Mouse (Mus musculus) heart, embryonic 11.5 days (tissue): ENCODE results near the gene Hydin. TPM values are rescaled to one million over a fixed set of nuclear protein-coding genes. Genes with fewer than 3 reads are reported as not detected.

ENCODE experiments used
- ATAC-seq: fragments of 200-750 bp; cut with Nextera tagmentation; replicated peaks from 2 replicates; pipeline ENCODE4 v1.8.0; 2017; ENCODE audit warnings: moderate library complexity; ENCODE audit not compliant: insufficient number of reproducible peaks, low FRiP score, low TSS enrichment
- H3K27ac ChIP-seq: fragments of 300-500 bp; sonication (generic); 2 replicates; pipeline ENCODE4 v1.5.1; 2014; ENCODE audit warnings: mild to moderate bottlenecking, low read depth, low read length
- H3K27me3 ChIP-seq: fragments of 300-500 bp; sonication (generic); 2 replicates; pipeline ENCODE4 v1.6.1; 2014; ENCODE audit warnings: mild to moderate bottlenecking, low read length, mixed read lengths; ENCODE audit not compliant: control insufficient read depth, insufficient read depth
- H3K36me3 ChIP-seq: fragments of 300-500 bp; sonication (generic); 2 replicates; pipeline ENCODE4 v1.6.1; 2014; ENCODE audit warnings: mild to moderate bottlenecking, low read length, moderate library complexity, mixed read lengths; ENCODE audit not compliant: control insufficient read depth, insufficient read depth
- H3K4me1 ChIP-seq: fragments of 300-500 bp; sonication (generic); 2 replicates; pipeline ENCODE4 v1.6.1; 2014; ENCODE audit warnings: low read length; ENCODE audit not compliant: control insufficient read depth, insufficient read depth
- H3K4me2 ChIP-seq: fragments of 300-500 bp; sonication (generic); 2 replicates; pipeline ENCODE4 v1.6.1; 2014; ENCODE audit warnings: mild to moderate bottlenecking, moderate library complexity
- H3K4me3 ChIP-seq: fragments of 300-500 bp; sonication (generic); 2 replicates; pipeline ENCODE4 v1.5.1; 2014; ENCODE audit warnings: low read depth, low read length
- H3K9ac ChIP-seq: fragments of 300-500 bp; sonication (generic); 2 replicates; pipeline ENCODE4 v1.6.1; 2014; ENCODE audit warnings: mild to moderate bottlenecking, low read depth, low read length, moderate library complexity
- H3K9me3 ChIP-seq: fragments of 300-500 bp; sonication (generic); replicated peaks from 2 replicates; pipeline ENCODE4 v1.6.1; 2016; ENCODE audit warnings: low read length; ENCODE audit not compliant: control insufficient read depth
- WGBS: fragments of 180-500 bp; shearing (Covaris S2); extraction: QIAGEN DNeasy Blood & Tissue Kit; methylation state at CpG from one replicate; pipeline ENCODE4 v1.1.7; 2014; ENCODE audit not compliant: insufficient replicate concordance; 5-methylcytosine and 5-hydroxymethylcytosine counted together
- microRNA-seq: library from miRNA; unstranded; fragments of <30 nt; microRNA quantifications from one replicate; pipeline ENCODE4, GENCODE M21; 2016; ENCODE audit warnings: borderline number of aligned reads
- polyA plus RNA-seq: library from polyadenylated mRNA; unstranded; fragments of >200 nt; fragmentation: Nextera tagmentation; extraction: Ambion mirVana; gene quantifications from 2 replicates; pipeline ENCODE4 v1.2.1, GENCODE M21; 2014

The Hydin gene
- polyA plus RNA-seq, 1 experiment from 2014 or later: 0.14 TPM

GRCm38 (mm10) chr8:110655827-110656226, 389.1 kb downstream of the Hydin start:
- Histone ChIP-seq H3K9ac (no peak overlapping the region), H3K27me3 (no peaks in the 10 kb centered on the region), H3K27ac (no peak overlapping the region), H3K4me2 (no peak overlapping the region), H3K4me3 (no peak overlapping the region), H3K36me3 (no peaks in the 10 kb centered on the region), H3K9me3 (no peaks in the 10 kb centered on the region), H3K4me1 (peaks cover 13% of the 10 kb centered on the region; the same call in 1 of the 2 replicates)
- WGBS: 87% methylated on average over 1 of the region's 1 CpGs
- ATAC-seq: no peak

GRCm38 (mm10) chr8:110657661-110658060, 390.9 kb downstream of the Hydin start:
- Histone ChIP-seq H3K36me3 (no peaks in the 10 kb centered on the region), H3K9ac (no peak overlapping the region), H3K27me3 (no peaks in the 10 kb centered on the region), H3K9me3 (no peaks in the 10 kb centered on the region), H3K27ac (no peak overlapping the region), H3K4me3 (no peak overlapping the region), H3K4me2 (no peak overlapping the region), H3K4me1 (no peaks in the 10 kb centered on the region; the same call in 1 of the 2 replicates)
- WGBS: 82% methylated on average over 2 of the region's 2 CpGs
- ATAC-seq: no peak

Small RNA genes lying within 50 kb of the gene (microRNA-seq; reads per million reads assigned to microRNA genes)
- gene Gm44489: not detected
- gene Gm47306: 1.0 reads per million, percentile 13 among the genes with 10 or more reads in this experiment

Other genes starting within 250 kb of the Hydin start
- gene Chst4, start 227.2 kb upstream of the Hydin start, polyA plus RNA-seq: 0.16 and 0.51 TPM in 2 replicates
- 5.4 and 6.0 TPM in 2 replicates for gene Zfp612, start 187.2 kb upstream of the Hydin start, polyA plus RNA-seq
- not detected in 2 replicates for gene Gm21964, start 165.8 kb upstream of the Hydin start, polyA plus RNA-seq
- gene Gm17720, start 164.2 kb upstream of the Hydin start, polyA plus RNA-seq: not detected in 2 replicates
- 2.8 and 2.9 TPM in 2 replicates for gene Calb2, start 98.8 kb upstream of the Hydin start, polyA plus RNA-seq
- 5.6 and 6.7 TPM in 2 replicates for gene Cmtr2, start 51.3 kb upstream of the Hydin start, polyA plus RNA-seq